23 mouse cellular contexts compared by ENCODE assay signal in the genomic region with DNA sequence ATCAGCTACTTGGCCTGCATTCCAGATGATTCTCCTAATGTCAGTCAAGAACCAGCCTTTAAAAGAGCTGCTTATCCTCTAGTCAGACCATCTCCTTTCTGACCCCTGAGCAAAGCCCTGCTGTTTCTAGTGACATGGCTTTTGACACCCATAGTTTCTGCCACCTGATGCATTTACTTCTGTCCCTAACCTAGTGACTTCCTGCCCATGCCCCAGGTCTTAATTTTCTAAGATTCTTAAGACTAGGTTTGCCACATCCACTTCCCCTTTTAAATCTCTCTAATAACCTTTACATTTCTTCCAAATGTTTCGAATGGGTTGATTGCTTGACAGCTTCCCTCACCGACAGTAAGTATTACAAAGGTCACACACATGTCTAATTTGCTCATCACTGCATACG.
"Had no signal": no experiment of that assay in that cellular context is flagged by ENCODE, and none has a peak within 500 bp of the region (broad histone marks: within the 10 kb centered on the region; RNA-seq: fewer than 3 reads in every experiment).

No protein-coding gene starts in this region.

- H3K27ac ChIP-seq: intestine, embryonic 15.5 days; kidney, embryonic 15.5 days; limb, embryonic 12.5 days; limb, embryonic 15.5 days; liver, embryonic 14.5 days; lung, embryonic 15.5 days; midbrain, embryonic 10.5 days; midbrain, embryonic 13.5 days; neural tube, embryonic 13.5 days; stomach, postnatal 0 days had no signal

- H3K36me3 ChIP-seq: intestine, embryonic 15.5 days; kidney, embryonic 15.5 days; limb, embryonic 12.5 days; limb, embryonic 15.5 days; lung, embryonic 15.5 days; midbrain, embryonic 10.5 days; midbrain, embryonic 13.5 days; neural tube, embryonic 13.5 days had no signal

- H3K27me3 ChIP-seq: intestine, embryonic 15.5 days; kidney, embryonic 15.5 days; limb, embryonic 12.5 days; limb, embryonic 15.5 days; lung, embryonic 15.5 days; midbrain, embryonic 13.5 days; neural tube, embryonic 13.5 days had no signal

- H3K9ac ChIP-seq: intestine, embryonic 15.5 days; kidney, embryonic 15.5 days; limb, embryonic 12.5 days; limb, embryonic 15.5 days; liver, embryonic 14.5 days; liver, postnatal 0 days; lung, embryonic 15.5 days; midbrain, embryonic 13.5 days; neural tube, embryonic 13.5 days had no signal

- ATAC-seq: intestine, embryonic 15.5 days; liver, postnatal 0 days; midbrain, embryonic 13.5 days had no signal

- H3K4me1 ChIP-seq: intestine, embryonic 15.5 days; kidney, embryonic 15.5 days; limb, embryonic 12.5 days; lung, embryonic 15.5 days; midbrain, embryonic 13.5 days; neural tube, embryonic 13.5 days had no signal

- DNase-seq: kidney, adult 11 months; kidney, adult 8-10 months; kidney, postnatal 10 days; kidney, postnatal 4 days; left cerebral cortex, postnatal 4 days; liver, postnatal 0 days; lung, postnatal 10 days; lung, postnatal 36 days; retina, postnatal 1 day; right cerebral cortex, postnatal 25 days; thymus, postnatal 25 days had no signal

- H3K4me2 ChIP-seq: intestine, embryonic 15.5 days; kidney, embryonic 15.5 days; limb, embryonic 12.5 days; limb, embryonic 15.5 days; liver, embryonic 11.5 days; lung, embryonic 15.5 days; midbrain, embryonic 13.5 days; neural tube, embryonic 13.5 days had no signal

- H3K9me3 ChIP-seq: intestine, embryonic 15.5 days; kidney, embryonic 15.5 days; limb, embryonic 12.5 days; limb, embryonic 15.5 days; lung, embryonic 15.5 days; megakaryocyte, embryonic 14.5 days; midbrain, embryonic 10.5 days; midbrain, embryonic 13.5 days; neural tube, embryonic 13.5 days had no signal

- H3K4me3 ChIP-seq: intestine, embryonic 15.5 days; kidney, embryonic 15.5 days; limb, embryonic 12.5 days; limb, embryonic 15.5 days; lung, embryonic 15.5 days; megakaryocyte, embryonic 14.5 days; midbrain, embryonic 10.5 days; midbrain, embryonic 13.5 days; neural tube, embryonic 13.5 days had no signal
